Mouse (Mus musculus): ENCODE results near the gene Helz2. TPM values are rescaled to one million over a fixed set of nuclear protein-coding genes. Genes with fewer than 3 reads are reported as not detected.
A peak's percentile ranks its signal among the peaks of the same experiment; 100 is the strongest.

Helz2 gene
- polyA plus RNA-seq, 1 experiment from 2014 or later: 2.5 TPM

DNA sequence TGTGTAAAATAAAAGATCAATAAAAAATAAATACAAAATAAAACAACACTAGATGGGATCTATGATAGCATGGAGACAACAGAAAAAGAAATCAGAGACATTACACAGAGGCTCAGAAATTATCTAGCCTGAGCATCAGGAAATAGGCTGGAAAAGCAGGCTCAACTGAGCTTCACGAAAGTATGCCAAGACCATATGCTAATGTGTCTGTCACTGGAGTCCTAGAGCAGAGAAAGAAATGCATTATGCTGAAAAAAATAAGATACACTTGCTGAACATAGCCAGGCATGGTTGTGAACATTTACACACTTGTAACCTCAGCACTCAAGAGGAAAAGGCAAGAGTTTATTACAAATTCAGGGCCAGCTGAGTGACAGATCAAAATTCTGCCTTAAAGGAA, 38.1 kb upstream of the Helz2 start:
- H3K36me3 ChIP-seq (ENCODE audit: insufficient read depth): peaks cover 59% of the 10 kb centered on the region
- no peak overlapping the region for H3K4me2 ChIP-seq
- H3K4me1 ChIP-seq (ENCODE audit: insufficient read depth): no peaks in the 10 kb centered on the region
- no peak overlapping the region for H3K4me3 ChIP-seq (ENCODE audit: low read depth, low read length)
- 76% methylated on average over 1 of the region's 1 CpGs for WGBS
- DNase-seq (no peak), ATAC-seq (ENCODE audit: insufficient read depth) (no peak)
- TF ChIP-seq CTCF (IDR thresholded peaks at IDR 0.05; ENCODE audit: low read depth): no peak
- H3K27ac ChIP-seq (ENCODE audit: low read depth): no peak overlapping the region
- H3K9me3 ChIP-seq (ENCODE audit: low read depth, low read length): no peaks in the 10 kb centered on the region
- H3K27me3 ChIP-seq (ENCODE audit: insufficient read depth, low read length): no peaks in the 10 kb centered on the region
- H3K9ac ChIP-seq: no peak overlapping the region

DNA sequence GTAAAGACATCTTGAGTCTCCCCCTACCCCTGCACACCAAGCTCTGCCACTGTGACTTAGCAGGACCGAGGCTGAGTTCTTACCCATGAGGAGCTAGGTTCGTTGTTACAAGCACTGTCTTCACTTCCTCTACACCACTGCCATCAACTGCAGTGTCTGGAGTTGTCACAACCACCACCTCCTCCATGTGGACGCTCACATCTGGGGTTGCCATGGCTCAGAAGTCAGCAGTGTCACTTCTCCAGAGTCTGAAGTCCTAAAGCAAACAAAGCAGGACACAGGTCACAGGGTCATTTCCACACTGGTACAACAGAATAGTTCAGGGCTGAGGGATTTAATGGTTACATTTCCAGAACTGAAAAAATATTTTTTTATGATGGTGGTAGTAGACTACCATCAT, 36.0 kb upstream of the Helz2 start:
- Histone ChIP-seq H3K4me2 (no peak overlapping the region), H3K27me3 (ENCODE audit: insufficient read depth, low read length) (no peaks in the 10 kb centered on the region), H3K27ac (ENCODE audit: low read depth) (no peak overlapping the region), H3K9ac (no peak overlapping the region), H3K4me3 (ENCODE audit: low read depth, low read length) (no peak overlapping the region), H3K36me3 (ENCODE audit: insufficient read depth) (peaks cover 66% of the 10 kb centered on the region), H3K9me3 (ENCODE audit: low read depth, low read length) (no peaks in the 10 kb centered on the region), H3K4me1 (ENCODE audit: insufficient read depth) (no peaks in the 10 kb centered on the region)
- WGBS: 64% methylated on average over 3 of the region's 3 CpGs
- no peak for ATAC-seq (ENCODE audit: insufficient read depth)
- no peak for DNase-seq
- no peak for TF ChIP-seq CTCF (IDR thresholded peaks at IDR 0.05; ENCODE audit: low read depth)

GRCm38 (mm10) chr2:181276766-181277165, 34.9 kb upstream of the Helz2 start:
- peaks cover 68% of the 10 kb centered on the region for H3K36me3 ChIP-seq (ENCODE audit: insufficient read depth)
- H3K4me1 ChIP-seq (ENCODE audit: insufficient read depth): no peaks in the 10 kb centered on the region
- peak; percentile 66 for DNase-seq
- H3K27me3 ChIP-seq (ENCODE audit: insufficient read depth, low read length): no peaks in the 10 kb centered on the region
- 0 out of 2 replicates have a peak, but pooled peaks have one; percentile 44 for ATAC-seq (ENCODE audit: insufficient read depth)
- no peak overlapping the region for H3K4me2 ChIP-seq
- no peak overlapping the region for H3K27ac ChIP-seq (ENCODE audit: low read depth)
- no peak overlapping the region for H3K4me3 ChIP-seq (ENCODE audit: low read depth, low read length)
- no peaks in the 10 kb centered on the region for H3K9me3 ChIP-seq (ENCODE audit: low read depth, low read length)
- no peak overlapping the region for H3K9ac ChIP-seq
- WGBS: 35% methylated on average over 1 of the region's 1 CpGs
- TF ChIP-seq CTCF (IDR thresholded peaks at IDR 0.05; ENCODE audit: low read depth): no peak

DNA sequence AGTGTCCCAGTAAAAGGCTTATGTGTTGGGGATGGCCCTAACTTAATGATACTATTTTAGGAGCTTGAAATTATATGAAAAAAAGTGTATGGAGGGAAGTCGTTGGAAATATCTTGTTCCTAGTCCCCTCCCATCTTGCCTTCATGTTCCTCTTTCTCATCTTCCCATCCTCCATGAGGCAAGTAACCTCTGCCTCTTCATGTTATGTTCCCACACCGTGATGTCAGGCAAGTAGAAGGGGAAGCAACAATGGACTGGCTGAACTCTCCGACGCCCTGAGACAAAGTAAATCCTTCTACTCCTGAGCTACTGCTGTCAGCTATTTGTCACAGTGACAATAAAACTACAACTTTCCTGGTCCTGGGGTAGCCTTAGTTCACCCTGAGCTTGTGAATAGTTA, 32.8 kb upstream of the Helz2 start:
- Histone ChIP-seq H3K4me2 (no peak overlapping the region), H3K9ac (no peak overlapping the region), H3K27ac (ENCODE audit: low read depth) (no peak overlapping the region), H3K27me3 (ENCODE audit: insufficient read depth, low read length) (no peaks in the 10 kb centered on the region), H3K4me3 (ENCODE audit: low read depth, low read length) (no peak overlapping the region), H3K36me3 (ENCODE audit: insufficient read depth) (peaks cover 74% of the 10 kb centered on the region), H3K9me3 (ENCODE audit: low read depth, low read length) (no peaks in the 10 kb centered on the region), H3K4me1 (ENCODE audit: insufficient read depth) (no peaks in the 10 kb centered on the region)
- DNase-seq: no peak
- no peak for TF ChIP-seq CTCF (IDR thresholded peaks at IDR 0.05; ENCODE audit: low read depth)
- no peak for ATAC-seq (ENCODE audit: insufficient read depth)
- WGBS: 78% methylated on average over 4 of the region's 4 CpGs

DNA sequence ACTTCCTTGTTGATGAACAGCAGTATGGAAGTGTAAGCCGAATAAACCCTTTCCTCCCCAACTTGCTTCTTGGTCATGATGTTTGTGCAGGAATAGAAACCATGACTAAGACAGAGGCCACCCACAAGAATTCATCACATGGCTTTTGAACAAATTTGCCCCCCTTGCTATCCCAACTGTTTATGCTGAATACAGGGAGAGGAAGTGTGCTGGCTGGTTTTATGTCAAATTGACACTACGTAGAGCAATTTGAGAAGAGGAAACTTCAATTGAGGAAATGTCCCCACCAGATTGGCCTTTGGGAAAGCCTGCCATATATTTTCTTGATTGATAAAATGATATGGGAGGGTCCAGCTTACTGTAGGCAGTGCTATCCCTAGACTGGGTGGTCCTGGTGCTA, 32.0 kb upstream of the Helz2 start:
- H3K9me3 ChIP-seq (ENCODE audit: low read depth, low read length): no peaks in the 10 kb centered on the region
- no peak for ATAC-seq (ENCODE audit: insufficient read depth)
- no peak for TF ChIP-seq CTCF (IDR thresholded peaks at IDR 0.05; ENCODE audit: low read depth)
- DNase-seq: no peak
- no peak overlapping the region for H3K27ac ChIP-seq (ENCODE audit: low read depth)
- no peak overlapping the region for H3K4me2 ChIP-seq
- WGBS: 71% methylated on average over 2 of the region's 2 CpGs
- H3K4me3 ChIP-seq (ENCODE audit: low read depth, low read length): no peak overlapping the region
- H3K36me3 ChIP-seq (ENCODE audit: insufficient read depth): peaks cover 70% of the 10 kb centered on the region
- no peak overlapping the region for H3K9ac ChIP-seq
- no peaks in the 10 kb centered on the region for H3K4me1 ChIP-seq (ENCODE audit: insufficient read depth)
- no peaks in the 10 kb centered on the region for H3K27me3 ChIP-seq (ENCODE audit: insufficient read depth, low read length)

- 77% methylated on average over 2 of the region's 2 CpGs for WGBS
- no peak overlapping the region for H3K27ac ChIP-seq (ENCODE audit: low read depth)
- ATAC-seq (ENCODE audit: insufficient read depth): no peak
- H3K4me2 ChIP-seq: no peak overlapping the region
- no peak overlapping the region for H3K9ac ChIP-seq
- H3K4me3 ChIP-seq (ENCODE audit: low read depth, low read length): no peak overlapping the region
- no peaks in the 10 kb centered on the region for H3K4me1 ChIP-seq (ENCODE audit: insufficient read depth)
- TF ChIP-seq CTCF (IDR thresholded peaks at IDR 0.05; ENCODE audit: low read depth): no peak
- H3K27me3 ChIP-seq (ENCODE audit: insufficient read depth, low read length): no peaks in the 10 kb centered on the region
- no peak for DNase-seq
- peaks cover 66% of the 10 kb centered on the region for H3K36me3 ChIP-seq (ENCODE audit: insufficient read depth)
- H3K9me3 ChIP-seq (ENCODE audit: low read depth, low read length): no peaks in the 10 kb centered on the region
These were observed 30.3 kb upstream of the Helz2 start for GRCm38 (mm10) chr2:181272092-181272491.

- Histone ChIP-seq H3K4me1 (ENCODE audit: insufficient read depth) (no peaks in the 10 kb centered on the region), H3K36me3 (ENCODE audit: insufficient read depth) (peaks cover 65% of the 10 kb centered on the region), H3K27ac (ENCODE audit: low read depth) (no peak overlapping the region), H3K9me3 (ENCODE audit: low read depth, low read length) (no peaks in the 10 kb centered on the region), H3K27me3 (ENCODE audit: insufficient read depth, low read length) (no peaks in the 10 kb centered on the region), H3K4me3 (ENCODE audit: low read depth, low read length) (no peak overlapping the region), H3K4me2 (no peak overlapping the region), H3K9ac (no peak overlapping the region)
- ATAC-seq (ENCODE audit: insufficient read depth) (no peak), DNase-seq (no peak)
- TF ChIP-seq CTCF (IDR thresholded peaks at IDR 0.05; ENCODE audit: low read depth): no peak
- WGBS: 91% methylated on average over 2 of the region's 2 CpGs
These were observed 25.0 kb upstream of the Helz2 start for GRCm38 (mm10) chr2:181266839-181267238.

GRCm38 (mm10) chr2:181253248-181253647, 11.4 kb upstream of the Helz2 start:
- Histone ChIP-seq H3K4me3 (ENCODE audit: low read depth, low read length) (no peak overlapping the region), H3K4me1 (ENCODE audit: insufficient read depth) (no peaks in the 10 kb centered on the region), H3K9me3 (ENCODE audit: low read depth, low read length) (no peaks in the 10 kb centered on the region), H3K4me2 (no peak overlapping the region), H3K9ac (no peak overlapping the region), H3K36me3 (ENCODE audit: insufficient read depth) (peaks cover 72% of the 10 kb centered on the region), H3K27ac (ENCODE audit: low read depth) (no peak overlapping the region), H3K27me3 (ENCODE audit: insufficient read depth, low read length) (no peaks in the 10 kb centered on the region)
- ATAC-seq (ENCODE audit: insufficient read depth): no peak
- no peak for TF ChIP-seq CTCF (IDR thresholded peaks at IDR 0.05; ENCODE audit: low read depth)
- 88% methylated on average over 1 of the region's 1 CpGs for WGBS
- no peak for DNase-seq

Data from lung, embryonic 14.5 days (tissue).